Mouse (Mus musculus) neural tube, embryonic 10.5 days (tissue): ENCODE measurements at regions not wholly inside any gene's neighbourhood (a gene's known extent, or its start where the extent isn't known, plus 50 kb on each side); places are given as distances from the start of the nearest gene placed in this dataset.

Experiments
- DNase-seq: peaks from one replicate; pipeline ENCODE4 v3.0.0-alpha.2; 2017; ENCODE audit warnings: low spot score; ENCODE audit errors: extremely low spot score

DNA sequence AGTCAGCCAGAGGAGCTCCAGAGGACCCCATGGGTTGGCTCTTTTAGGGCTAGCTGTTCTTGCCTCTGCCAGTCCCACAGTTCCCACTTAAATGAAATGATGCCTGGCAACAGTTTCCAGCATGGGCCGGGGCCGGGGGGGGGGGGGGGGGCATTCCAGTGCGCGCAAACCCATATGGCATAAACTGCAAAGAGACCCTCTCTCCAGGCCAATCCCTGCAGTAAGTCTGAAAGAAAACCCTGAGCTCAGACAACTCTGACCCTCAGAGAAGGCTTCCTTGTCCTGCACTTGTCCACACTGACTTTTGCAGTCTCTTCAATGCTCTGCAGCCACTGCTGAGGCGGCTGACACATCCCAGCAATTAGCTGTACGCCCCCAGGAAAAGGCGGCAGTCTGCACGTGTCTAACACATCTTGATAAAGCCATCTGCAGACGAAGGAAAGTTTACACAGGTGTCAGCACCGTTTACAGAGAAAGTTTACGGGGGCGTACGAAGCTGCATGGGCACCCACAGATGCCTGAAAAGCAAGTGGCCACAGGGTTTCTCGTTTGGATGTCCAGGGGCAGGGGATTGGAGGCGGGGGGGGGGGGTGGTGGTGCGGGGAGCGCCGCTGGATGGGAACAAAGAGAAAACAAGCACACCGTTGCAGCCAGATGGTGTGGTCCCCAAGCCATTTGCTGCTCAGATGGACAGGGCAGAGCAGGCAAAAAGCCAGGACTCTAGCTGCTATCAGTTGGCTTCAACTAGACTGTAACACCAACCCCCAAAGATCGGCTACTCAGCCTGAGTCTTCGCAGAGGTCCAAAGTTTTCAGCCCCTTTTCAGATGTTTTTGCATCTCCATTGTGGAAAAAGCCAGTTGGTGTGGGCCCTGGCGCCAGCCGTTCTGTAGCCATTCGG, 244.0 kb upstream of the Hs6st1 start:
- peak; percentile 44 for DNase-seq

DNA sequence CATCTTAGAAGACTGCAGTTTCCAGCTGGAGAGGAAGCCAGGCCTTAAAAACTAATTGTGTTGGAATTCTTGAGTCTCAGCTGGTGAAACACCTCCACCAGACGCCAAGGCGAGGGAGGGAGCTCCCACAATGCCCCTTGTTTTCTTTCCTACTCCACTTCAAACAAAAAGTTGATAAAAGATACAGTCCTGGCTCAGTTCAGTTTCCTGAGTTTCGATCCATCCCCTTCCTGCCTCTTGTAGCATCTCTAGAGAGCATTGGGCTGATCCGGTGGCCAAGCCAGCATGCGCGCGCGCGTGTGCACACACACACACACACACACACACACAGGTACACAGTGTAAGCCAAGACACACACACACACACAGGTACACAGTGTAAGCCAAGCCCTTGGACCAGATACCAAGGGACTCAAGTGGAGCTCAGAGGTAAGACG, 242.7 kb upstream of the Hs6st1 start:
- DNase-seq = no peak

DNA sequence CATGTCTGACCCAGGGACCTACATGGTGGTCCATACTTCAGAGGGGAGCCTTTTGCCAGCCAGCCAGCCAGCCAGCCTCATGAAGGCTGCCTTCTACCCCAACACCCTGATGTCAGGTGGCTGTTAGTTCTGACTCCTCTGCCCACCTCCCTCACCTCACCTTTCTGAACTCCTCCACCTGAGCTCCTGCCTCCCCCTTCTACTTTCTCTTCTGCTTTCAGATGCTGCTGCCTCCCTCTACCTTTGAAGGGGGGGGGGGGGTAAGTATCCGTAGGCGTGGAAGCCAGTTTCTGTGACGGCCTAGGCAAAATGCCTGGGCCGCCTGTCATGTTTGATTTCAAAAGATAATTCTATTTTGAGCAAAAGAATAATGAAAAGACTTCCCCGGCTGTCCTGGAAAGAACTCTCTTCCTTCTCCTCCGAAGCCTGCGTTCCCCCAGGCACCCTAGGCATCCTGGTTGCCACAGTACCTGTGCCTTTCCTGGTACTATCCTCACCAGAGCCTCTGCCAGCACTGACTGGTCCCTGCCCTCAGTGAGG, 241.6 kb upstream of the Hs6st1 start:
- DNase-seq = no peak

DNA sequence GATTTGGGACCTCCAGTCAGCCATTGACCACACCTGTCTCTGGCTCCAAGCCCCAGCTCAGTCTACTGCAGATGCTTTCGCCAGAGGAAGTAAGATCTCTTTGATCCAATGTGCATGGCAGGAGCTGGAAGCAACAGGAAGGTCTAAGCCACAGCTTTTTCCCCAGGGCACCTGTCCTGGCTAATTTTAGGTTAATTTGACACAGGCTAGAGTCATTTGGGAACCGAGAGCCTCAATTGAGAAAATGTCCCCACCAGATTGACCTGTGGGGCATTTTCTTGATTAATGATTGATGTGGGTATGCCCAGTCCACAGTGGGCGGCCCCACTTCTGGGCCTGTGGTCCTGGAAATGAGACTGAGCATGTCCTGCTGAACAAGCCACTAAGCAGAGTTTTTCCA, 240.7 kb upstream of the Hs6st1 start:
- no peak for DNase-seq

DNA sequence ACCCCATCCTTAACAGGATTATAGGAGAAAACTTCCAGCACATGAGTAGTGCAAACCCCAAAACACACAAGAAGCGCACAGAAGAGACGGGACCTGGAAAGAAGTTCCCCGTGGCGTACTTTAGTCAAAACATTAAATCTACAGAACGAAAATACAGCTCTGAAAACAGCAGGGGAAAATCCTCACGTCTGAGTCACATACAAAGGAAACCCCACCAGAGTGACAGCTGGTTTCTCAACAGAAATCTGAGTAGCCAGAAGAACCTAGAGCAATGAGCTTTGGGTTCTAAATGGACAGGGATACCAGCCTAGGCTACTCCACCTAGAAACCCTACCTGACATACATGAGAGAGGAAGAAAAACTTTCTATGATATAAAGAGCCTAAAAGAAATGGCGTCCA, 234.0 kb upstream of the Hs6st1 start:
- DNase-seq = no peak

DNA sequence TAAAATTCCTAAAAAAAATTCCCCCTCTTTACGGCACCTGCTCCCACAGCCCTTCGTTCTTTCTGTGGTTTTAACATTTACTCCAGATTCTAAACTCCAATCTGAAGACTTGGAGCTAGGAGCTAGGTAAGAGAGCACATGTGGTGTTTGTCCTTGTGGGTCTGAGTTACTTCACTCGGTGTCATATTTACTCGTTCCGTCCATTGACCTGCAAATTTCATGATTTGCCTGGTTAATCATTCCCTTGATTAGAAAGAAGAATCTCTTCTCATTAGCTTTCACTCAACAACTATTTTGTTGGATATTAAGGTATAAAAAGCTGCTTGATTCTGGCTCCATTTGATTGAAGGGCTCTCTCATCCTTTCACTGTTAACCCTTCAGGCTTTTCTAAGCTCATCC, 231.6 kb upstream of the Hs6st1 start:
- DNase-seq = no peak

DNA sequence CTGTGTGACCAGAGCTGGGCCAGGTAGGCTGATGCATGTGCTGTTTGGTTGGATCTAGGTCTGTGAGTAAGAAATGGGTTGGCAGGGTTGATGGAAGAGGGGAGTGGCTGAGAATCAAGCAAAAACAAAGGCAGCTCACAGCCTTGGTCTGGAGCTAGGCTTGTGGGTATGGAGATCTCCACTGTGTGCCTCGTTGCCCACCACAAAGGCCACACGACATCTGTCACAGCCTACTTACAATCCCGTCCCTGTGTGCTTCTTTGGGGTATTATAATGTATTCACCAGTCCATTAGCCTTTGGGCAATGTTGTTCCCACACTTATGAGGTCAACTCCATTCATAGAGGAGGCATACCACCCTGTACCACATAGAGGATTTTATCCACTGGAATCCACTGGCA, 229.6 kb upstream of the Hs6st1 start:
- DNase-seq = no peak

DNA sequence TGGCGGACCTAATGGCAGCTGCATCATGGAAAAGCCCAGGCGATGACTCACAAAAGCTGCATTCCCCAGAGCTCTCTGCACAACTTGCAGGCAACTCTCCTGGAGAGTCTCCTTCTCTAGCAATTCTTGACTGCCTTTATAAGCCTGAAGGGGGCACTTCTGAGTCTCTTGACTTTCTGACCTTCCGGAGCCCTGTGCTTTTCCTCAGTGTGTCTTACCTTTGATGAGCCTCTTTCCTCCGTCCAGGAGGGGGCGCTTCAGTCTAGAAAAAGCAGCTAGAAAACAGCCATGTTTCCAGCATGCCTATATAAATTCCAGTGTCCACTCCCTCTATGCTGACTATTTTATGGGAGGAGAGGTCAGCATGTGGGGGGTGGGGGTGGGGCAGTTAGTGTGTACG, 228.8 kb upstream of the Hs6st1 start:
- DNase-seq = peak; percentile 45

DNA sequence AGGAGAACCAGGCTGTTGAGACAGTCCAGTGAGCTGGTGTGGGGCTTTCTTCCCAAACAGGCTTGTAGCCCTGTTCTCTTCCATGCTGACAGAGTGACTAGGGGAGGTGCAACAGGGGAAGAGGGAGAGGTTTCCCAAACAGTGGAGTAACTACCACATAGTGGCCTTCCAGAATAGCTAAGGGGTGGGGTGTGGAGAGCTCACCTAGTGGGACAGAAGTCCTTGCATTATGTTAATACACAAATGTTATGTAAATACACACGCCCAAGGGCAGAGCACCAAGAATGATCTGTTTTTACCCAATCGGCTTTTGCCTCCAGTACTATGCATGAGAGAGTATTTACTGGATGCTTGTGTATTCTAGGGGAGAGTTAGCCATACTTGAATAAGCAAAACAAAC, 226.6 kb upstream of the Hs6st1 start:
- DNase-seq = no peak

DNA sequence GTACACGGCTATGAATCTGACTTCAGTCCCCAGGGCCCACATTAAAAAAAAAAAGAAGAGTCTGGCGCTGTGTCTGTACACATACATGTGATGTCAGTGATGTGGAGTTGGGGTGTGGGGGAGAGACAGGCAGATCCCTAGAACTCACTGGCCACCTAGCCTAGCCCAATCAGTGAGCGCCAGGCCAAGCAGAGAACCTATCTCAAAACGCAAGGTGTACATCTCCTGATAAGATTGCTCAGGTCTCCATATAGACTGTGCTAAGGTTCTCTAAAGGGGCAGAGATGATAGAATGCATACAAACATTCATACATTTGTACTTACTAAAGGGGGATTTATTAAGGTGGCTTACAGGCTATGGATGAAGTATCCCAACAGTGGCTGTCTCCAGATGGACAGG, 225.5 kb upstream of the Hs6st1 start:
- DNase-seq = no peak

DNA sequence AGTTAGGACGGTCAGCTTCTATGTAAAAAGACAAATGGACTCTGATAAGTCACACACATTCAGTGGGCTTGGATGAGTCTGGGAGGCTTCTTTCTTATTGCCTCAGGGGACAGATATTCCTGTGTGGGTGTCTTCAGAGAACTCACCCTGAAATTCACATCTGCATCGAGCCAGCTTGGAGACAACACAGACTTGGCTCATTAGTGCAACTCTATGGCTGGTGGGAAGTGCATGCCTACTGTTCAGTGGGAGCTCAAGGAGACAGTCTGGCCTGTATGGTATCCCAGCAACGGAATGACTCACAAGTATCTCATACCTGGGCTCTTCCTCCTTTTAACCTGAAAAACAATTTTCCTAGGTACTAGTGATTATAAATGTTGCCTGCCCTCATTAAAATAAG, 224.6 kb upstream of the Hs6st1 start:
- DNase-seq = no peak

DNA sequence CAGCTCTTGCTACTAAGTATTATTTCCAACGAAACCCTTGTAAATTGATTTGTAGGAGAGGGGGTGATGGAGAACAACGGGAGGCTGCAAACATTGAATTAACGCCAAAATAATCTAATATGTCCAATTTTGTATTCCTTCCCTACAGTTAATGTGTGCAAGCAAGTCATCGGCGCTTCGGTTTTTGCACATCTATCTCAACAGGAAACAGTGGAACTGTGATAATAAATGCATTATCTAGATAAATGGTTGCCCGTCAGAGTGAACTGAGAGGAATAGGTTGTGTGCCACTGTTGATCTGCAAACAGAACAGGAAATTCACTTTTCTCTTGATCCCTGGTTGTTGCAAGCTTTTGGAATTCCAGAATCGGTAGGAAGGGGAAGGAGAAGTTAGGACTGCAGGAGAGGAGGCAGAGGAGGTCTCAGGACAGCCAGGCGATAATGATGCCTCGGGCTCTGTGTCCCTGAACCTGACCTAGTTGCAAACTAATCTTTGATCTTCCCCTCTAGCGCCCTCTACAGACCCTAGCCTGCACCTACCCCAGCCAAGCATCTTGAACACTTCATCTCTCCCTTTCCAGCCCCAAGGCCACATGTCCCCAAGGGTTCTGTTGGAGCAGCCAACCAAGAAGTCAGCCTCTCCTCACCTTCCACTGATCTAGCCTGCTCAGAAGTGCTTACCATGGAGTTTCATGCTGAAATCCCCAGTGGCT, 221.8 kb upstream of the Hs6st1 start:
- DNase-seq = no peak

DNA sequence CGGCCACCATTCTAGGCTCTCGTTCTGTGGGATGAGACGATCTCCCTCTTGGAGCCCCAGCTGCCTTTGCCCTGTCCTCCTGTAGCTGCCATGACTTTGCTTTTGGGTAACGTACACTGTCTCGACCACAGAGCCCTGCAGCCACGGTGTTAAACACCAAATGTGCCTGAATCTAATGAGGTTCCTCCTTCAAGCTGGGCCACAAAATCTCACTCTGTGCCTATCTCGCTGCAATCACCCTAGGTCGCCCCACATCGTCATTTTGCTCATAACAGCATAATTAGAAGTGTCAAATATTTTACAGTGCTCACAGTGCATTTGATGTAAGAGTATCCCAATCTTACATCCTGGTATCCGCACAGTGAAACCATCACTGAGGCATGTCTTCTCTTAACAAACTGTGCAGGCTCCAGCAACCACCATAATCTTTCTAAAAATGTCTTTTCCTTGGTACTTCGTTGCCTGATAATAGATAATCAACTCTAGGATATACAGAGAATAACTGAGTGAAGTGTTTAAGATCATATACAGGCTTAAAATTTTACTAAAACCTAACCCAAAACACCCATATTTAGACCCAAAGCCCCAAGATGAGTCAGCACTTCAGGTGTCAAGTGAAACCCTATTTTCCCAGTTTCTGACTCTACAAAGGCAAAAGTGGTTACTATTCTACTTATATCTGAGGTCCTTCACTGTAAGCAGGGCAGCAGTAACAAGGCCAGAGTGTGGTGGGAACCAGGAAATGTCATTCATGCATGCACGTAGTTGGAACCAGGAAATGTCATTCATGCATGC, 219.8 kb upstream of the Hs6st1 start:
- no peak for DNase-seq

DNA sequence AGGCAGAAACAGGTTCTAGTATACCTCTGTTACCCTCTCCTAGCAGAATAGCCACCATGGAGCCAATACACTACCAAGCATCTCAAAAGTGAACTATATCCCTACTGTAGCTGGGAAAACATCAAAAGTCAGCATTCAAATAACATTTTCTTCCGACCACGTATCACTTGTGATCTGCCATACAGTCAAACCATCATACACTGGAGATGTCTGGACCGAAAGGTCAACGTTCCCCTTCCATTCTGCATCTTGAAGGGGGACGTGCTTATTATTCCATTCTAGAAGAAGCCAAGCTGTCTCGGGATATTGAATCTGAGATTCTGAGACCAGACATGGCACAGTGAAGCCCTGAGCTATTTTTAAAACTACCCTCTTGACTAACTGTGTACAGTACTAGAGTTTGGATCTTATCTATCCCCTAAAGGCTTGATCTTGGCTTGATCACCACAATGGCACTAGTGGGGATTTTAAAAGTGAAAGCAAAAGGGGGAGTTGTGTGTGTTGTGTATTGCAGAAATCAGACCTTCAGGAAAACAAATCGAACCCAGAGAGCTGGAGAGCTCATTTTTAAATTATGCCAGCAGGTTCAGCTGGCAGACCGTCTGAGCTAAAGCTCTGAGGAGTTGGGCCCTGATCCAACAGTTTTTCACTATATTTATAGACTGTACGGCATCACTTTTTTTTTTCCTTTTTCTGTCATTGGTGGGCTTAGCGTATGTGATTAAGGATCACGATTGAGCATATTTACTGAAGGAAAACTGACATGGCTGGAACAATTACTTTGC, 218.6 kb upstream of the Hs6st1 start:
- DNase-seq = no peak

DNA sequence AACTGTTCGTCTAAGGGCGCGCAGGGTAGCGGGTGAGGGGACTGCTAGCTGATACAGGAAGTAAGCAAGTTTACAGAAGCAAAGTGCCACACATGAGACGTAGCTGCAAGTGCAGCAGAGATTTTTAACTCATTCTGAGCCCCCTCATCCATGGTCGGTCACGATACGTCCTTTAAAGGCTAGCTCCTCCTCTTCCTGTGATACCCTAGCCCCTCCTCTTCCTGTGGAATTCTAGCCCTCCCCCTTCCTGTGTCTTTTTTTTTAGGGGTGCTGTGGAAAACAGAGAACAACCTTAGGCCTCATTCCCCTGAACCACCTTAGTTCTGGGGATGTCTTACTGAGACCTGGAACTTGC, 218.0 kb upstream of the Hs6st1 start:
- DNase-seq = no peak

DNA sequence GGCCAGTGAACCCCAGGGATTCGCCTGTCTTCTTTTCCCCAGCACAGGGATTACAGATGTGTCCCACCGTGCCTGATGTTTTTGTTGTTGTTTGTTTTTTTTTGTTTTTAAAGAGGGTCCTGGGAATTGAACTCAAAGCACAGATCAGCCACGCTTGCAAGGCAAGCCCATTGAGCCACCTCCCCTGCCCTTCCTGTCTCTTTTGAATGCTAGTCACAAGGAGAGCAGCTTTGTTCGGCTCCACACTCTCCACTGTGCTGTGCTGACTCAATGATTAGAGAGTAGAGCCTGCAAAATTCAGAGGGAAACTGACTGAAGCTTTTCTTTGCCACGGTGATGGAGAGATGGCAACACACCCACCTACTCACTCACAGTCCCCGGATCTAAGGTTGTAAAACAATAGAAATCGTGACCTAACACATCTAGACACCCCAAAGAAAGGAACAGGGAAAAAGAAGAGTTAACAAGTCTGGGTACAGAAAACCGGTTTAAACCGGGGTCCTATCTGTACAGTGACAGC, 217.6 kb upstream of the Hs6st1 start:
- DNase-seq = no peak

DNA sequence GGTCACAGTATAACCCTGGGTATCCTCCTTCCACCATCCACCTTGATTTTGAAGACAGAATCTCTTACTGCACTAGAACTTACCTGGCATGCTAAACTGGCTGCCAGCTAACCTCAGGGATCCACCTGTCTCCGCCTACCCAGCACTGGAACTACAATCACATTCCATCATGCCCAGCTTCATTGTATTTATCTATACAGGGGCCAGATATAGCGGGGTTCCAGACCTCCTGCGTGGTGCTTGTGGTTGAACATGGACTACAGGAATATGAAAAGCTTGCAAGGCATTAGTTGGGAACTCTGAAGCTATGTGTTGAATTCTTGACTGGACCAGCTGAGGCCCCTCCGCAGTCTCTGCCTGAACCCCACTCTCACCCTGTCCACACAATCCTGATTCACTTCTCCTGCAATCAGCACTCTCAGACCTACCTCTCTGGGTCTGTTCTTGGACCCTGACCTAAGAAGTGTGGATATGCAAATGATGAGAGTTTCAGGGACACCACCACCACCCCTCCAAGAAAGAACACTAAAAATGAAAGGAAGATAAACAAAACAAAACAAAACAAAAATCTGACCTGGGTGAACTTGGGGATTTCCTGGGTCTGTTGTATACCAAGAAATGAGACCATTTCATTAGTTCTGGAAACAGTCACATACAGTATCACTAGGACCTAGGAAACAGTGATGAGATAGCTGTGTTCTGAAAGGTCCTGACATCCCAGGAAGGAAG, 216.4 kb upstream of the Hs6st1 start:
- DNase-seq = no peak

DNA sequence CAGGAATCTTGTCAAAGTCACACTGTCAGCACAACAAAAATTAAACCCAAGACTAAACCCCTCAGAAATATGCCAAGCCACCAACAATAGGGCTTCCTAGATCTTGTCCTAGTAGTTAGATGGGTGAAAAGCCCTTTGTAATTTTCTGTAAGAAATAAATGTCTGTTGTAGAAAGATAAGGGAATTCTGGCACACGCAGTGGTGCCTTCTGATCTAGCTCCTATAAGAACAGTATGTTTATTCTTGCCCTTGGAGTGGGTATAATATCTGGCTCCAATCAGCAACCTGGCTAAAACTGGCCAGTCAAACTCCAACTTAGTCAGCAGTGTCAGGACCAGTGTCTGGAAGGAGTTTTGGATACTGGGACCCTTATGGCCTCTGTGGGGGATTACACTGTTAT, 215.2 kb upstream of the Hs6st1 start:
- no peak for DNase-seq

DNA sequence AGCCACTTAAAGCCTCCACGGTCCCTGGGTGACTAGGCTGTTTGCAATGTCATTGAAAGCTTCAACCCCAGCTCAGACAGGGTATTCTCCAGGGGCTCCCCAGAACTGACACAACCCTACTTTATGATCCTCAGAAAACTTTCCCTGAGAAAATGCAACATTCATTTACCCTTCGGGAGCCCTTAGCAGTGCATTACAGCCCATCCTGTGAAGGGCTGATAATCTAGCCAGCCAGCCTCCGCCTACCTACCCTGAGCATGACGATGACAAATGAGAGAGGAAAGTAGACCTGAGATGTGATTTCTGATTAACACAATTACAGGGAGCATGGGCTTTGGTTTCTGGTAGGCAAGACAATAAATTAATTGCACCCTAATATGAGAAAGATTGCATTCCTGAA, 212.6 kb upstream of the Hs6st1 start:
- DNase-seq = no peak

DNA sequence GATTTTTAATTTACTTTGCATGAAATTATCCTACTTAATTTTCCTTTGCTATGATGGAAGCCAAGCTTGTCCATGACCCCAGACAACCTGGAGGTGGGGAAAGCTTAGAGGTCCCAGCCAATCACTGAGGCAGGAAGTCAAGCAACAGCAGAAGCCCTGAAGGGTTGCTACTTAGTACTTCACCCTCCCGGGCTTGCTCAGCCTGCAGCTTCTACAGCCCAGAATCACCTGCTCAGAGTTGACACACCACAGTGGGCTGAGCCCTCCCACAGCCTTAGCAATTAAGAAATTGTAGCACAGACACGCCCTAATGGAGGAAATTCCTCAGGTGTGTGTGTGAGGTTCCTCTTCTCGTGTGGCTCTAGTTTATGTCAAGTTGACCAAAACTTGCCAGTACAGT, 209.9 kb upstream of the Hs6st1 start:
- DNase-seq = no peak
